Mouse (Mus musculus): ENCODE measurements at regions not wholly inside any gene's neighbourhood (a gene's known extent, or its start where the extent isn't known, plus 50 kb on each side); places are given as distances from the start of the nearest gene placed in this dataset.

DNA sequence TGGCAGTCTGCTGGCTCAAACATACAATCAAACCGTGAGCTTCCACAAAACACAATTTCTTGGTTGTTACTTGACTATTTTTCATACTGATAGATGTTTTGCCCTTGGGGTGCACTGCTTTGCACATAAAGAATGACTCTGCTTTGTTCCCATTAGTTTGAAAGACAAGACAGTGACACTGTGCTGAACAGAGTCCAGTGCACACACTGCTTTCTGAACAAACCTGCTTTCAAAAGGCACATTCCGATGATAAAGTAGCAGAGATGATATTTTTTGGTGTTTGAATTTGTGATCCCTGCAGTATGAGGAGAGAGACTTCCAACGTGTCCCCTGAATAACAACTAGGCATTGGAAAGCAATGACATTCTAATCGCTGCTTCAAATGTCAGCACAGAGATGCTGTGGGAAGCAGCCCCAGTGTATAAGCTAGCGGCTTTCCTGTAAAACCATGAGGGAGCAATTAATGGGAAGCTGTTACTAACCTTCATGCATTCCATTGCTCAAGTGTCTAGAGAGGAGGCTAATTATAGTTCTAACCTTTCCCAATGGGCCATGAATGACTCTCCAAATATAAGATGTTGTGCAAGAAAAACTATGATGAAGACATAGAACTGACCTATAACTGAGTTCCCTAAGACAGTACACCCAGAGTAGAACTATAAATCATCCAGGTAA, 673.5 kb upstream of the Map3k7 start:
- Histone ChIP-seq H3K36me3 (ENCODE audit: control insufficient read depth, insufficient read depth, low read length) (no peaks in the 10 kb centered on the region), H3K4me2 (replicated peaks; ENCODE audit: low read depth) (no peak overlapping the region), H3K4me1 (replicated peaks; ENCODE audit: control insufficient read depth, insufficient read depth) (no peaks in the 10 kb centered on the region), H3K4me3 (ENCODE audit: low read depth, low read length) (no peak overlapping the region), H3K9me3 (ENCODE audit: control insufficient read depth, low read length) (no peaks in the 10 kb centered on the region), H3K27me3 (ENCODE audit: control insufficient read depth, insufficient read depth, low read length) (no peaks in the 10 kb centered on the region), H3K27ac (replicated peaks) (no peak overlapping the region), H3K9ac (ENCODE audit: low read length) (no peak overlapping the region)
- TF ChIP-seq EP300 (optimal IDR thresholded peaks at IDR 0.05): no peak
- TF ChIP-seq CTCF (IDR thresholded peaks at IDR 0.05; ENCODE audit: low read depth): no peak
- WGBS: 59% methylated on average over 5 of the region's 5 CpGs
- no peak for DNase-seq (ENCODE audit: low spot score)
- no peak for ATAC-seq (ENCODE audit: low FRiP score, low TSS enrichment)

DNA sequence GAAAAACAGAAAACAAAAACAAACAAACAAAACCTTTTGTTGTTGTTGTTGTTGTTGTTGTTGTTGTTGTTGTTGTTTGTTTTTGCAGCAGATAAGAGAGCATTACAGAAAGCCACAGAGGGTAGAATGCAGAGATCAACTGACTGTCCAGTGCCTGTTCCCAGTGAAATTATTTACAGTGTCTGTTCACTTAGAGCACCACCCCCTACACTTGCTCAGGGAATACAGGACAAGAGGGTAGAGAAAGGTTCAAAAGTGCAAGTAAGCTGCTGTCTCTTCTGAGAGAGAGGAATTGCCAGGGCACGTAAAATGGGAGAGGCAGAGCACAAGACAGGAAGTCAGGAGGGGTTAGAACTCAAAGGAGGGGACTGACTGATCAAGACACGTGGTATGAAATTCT, 670.1 kb upstream of the Map3k7 start:
- ATAC-seq (ENCODE audit: low FRiP score, low TSS enrichment) (no peak), DNase-seq (ENCODE audit: low spot score) (no peak)
- WGBS: 34% methylated on average over 2 of the region's 2 CpGs
- no peak overlapping the region for H3K9ac ChIP-seq (ENCODE audit: low read length)
- H3K27ac ChIP-seq (replicated peaks): no peak overlapping the region
- H3K4me1 ChIP-seq (replicated peaks; ENCODE audit: control insufficient read depth, insufficient read depth): no peaks in the 10 kb centered on the region
- no peaks in the 10 kb centered on the region for H3K36me3 ChIP-seq (ENCODE audit: control insufficient read depth, insufficient read depth, low read length)
- H3K9me3 ChIP-seq (ENCODE audit: control insufficient read depth, low read length): no peaks in the 10 kb centered on the region
- H3K27me3 ChIP-seq (ENCODE audit: control insufficient read depth, insufficient read depth, low read length): no peaks in the 10 kb centered on the region
- TF ChIP-seq EP300 (optimal IDR thresholded peaks at IDR 0.05) (no peak), CTCF (IDR thresholded peaks at IDR 0.05; ENCODE audit: low read depth) (no peak)
- no peak overlapping the region for H3K4me2 ChIP-seq (replicated peaks; ENCODE audit: low read depth)
- no peak overlapping the region for H3K4me3 ChIP-seq (ENCODE audit: low read depth, low read length)

DNA sequence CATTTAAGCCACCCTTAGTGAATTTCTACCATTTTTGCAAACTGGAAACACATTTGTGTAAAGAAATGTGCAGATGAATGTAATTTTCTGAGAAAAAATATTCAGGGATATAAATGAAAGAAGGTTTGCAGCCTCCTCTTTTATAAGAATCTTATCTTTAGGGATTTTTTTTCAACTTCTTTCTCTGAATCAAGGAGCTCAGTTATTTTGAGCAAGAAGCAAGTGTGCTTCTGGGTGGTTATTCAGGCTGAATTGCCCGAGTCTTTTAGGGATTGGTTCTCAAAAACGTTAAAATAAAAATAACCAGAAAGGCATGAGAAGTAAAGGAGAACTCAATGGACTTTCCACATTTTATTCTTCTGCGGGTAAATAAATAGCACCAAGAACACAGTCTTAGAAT, 666.0 kb upstream of the Map3k7 start:
- no peak for TF ChIP-seq EP300 (optimal IDR thresholded peaks at IDR 0.05)
- TF ChIP-seq CTCF (IDR thresholded peaks at IDR 0.05; ENCODE audit: low read depth): no peak
- Histone ChIP-seq H3K4me3 (ENCODE audit: low read depth, low read length) (no peak overlapping the region), H3K9me3 (ENCODE audit: control insufficient read depth, low read length) (no peaks in the 10 kb centered on the region), H3K4me2 (replicated peaks; ENCODE audit: low read depth) (no peak overlapping the region), H3K36me3 (ENCODE audit: control insufficient read depth, insufficient read depth, low read length) (no peaks in the 10 kb centered on the region), H3K27ac (replicated peaks) (no peak overlapping the region), H3K27me3 (ENCODE audit: control insufficient read depth, insufficient read depth, low read length) (no peaks in the 10 kb centered on the region), H3K9ac (ENCODE audit: low read length) (no peak overlapping the region), H3K4me1 (replicated peaks; ENCODE audit: control insufficient read depth, insufficient read depth) (no peaks in the 10 kb centered on the region)
- DNase-seq (ENCODE audit: low spot score): no peak
- 78% methylated on average over 3 of the region's 3 CpGs for WGBS
- ATAC-seq (ENCODE audit: low FRiP score, low TSS enrichment): no peak

DNA sequence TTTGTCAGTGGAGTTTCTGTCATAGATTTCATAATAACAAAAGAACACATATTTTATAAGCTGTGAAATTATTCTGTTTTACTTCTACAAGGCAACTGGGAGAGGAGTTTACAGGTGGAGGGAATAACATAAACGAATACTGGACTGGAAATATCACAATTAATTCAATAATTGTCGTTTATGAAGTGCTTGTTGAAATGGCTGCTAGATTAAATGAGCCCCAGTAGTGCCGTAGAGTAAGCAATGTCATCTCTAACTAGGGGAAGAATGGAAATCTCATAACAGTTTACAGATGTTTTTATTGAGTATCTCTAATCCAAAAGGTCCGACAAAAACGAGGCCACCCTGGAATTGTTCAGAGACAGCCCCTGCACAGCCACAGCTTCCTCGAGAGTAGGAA, 644.6 kb upstream of the Map3k7 start:
- Histone ChIP-seq H3K4me3 (ENCODE audit: low read depth, low read length) (no peak overlapping the region), H3K4me1 (replicated peaks; ENCODE audit: control insufficient read depth, insufficient read depth) (no peaks in the 10 kb centered on the region), H3K27me3 (ENCODE audit: control insufficient read depth, insufficient read depth, low read length) (no peaks in the 10 kb centered on the region), H3K9ac (ENCODE audit: low read length) (no peak overlapping the region), H3K36me3 (ENCODE audit: control insufficient read depth, insufficient read depth, low read length) (no peaks in the 10 kb centered on the region), H3K27ac (replicated peaks) (no peak overlapping the region), H3K9me3 (ENCODE audit: control insufficient read depth, low read length) (no peaks in the 10 kb centered on the region), H3K4me2 (replicated peaks; ENCODE audit: low read depth) (no peak overlapping the region)
- TF ChIP-seq CTCF (IDR thresholded peaks at IDR 0.05; ENCODE audit: low read depth): no peak
- no peak for TF ChIP-seq EP300 (optimal IDR thresholded peaks at IDR 0.05)
- WGBS: 36% methylated on average over 6 of the region's 6 CpGs
- ATAC-seq (ENCODE audit: low FRiP score, low TSS enrichment) (no peak), DNase-seq (ENCODE audit: low spot score) (no peak)

DNA sequence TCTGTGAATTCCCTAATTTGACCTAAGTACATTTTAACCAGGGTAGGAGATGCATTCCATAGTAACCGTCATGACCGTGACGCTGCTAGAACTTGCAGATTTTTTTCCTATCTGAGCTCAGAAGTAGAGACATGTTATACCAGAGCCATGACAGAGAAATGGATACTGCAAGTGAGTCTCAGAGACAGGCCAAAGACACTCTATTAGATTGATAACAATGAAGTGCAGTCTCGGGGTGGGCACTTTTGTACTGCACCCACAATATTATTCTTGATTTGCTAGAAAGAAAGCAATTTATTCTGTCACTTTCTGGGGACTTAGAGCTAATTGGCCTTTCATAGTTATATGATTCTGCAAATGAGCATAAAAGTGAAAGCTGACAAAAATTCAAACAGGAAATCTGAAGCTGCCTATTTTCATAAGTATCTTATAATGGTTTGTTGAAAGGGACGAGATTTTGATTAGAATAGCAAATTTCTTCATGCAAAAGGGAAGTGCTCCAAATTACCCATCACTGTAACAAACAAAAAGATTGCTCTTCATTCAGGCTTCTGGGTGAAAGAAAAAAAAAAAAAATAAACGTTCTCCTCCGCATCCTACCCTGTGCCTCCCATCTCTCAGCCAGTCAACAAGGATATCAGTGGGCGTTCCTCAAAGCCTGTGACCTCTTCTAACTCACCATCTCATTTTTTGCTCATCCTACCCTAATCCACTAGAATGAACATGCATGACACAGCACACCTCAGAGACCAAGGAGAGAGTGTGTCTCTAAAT, 643.0 kb upstream of the Map3k7 start:
- H3K36me3 ChIP-seq (ENCODE audit: control insufficient read depth, insufficient read depth, low read length): no peaks in the 10 kb centered on the region
- H3K4me1 ChIP-seq (replicated peaks; ENCODE audit: control insufficient read depth, insufficient read depth): no peaks in the 10 kb centered on the region

DNA sequence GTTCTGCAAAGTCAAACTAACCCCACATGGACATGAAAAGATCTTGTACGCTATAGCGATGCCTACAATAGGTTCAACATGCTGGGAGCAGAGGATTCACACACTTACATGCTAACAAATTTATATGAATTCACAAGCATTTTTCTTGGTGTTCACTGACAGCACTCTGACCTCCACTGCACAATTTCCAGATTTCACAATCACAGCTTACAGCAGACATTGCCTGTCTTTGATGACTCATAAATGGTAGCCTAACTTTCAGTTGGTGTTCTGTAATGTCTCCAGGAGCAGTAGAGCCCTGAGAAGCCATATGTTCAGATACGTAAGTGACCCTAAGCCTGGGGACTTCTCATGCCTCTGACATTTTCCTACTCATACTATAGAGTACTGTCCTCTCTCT, 640.1 kb upstream of the Map3k7 start:
- ATAC-seq (ENCODE audit: low FRiP score, low TSS enrichment): no peak
- WGBS: 94% methylated on average over 3 of the region's 3 CpGs
- no peaks in the 10 kb centered on the region for H3K27me3 ChIP-seq (ENCODE audit: control insufficient read depth, insufficient read depth, low read length)

More for the DNA sequence above, 643.0 kb upstream of the Map3k7 start:
- Histone ChIP-seq H3K9me3 (ENCODE audit: control insufficient read depth, low read length) (no peaks in the 10 kb centered on the region), H3K4me2 (replicated peaks; ENCODE audit: low read depth) (no peak overlapping the region), H3K4me3 (ENCODE audit: low read depth, low read length) (no peak overlapping the region), H3K27me3 (ENCODE audit: control insufficient read depth, insufficient read depth, low read length) (no peaks in the 10 kb centered on the region), H3K9ac (ENCODE audit: low read length) (no peak overlapping the region), H3K27ac (replicated peaks) (no peak overlapping the region)
- ATAC-seq (ENCODE audit: low FRiP score, low TSS enrichment): no peak
- TF ChIP-seq CTCF (IDR thresholded peaks at IDR 0.05; ENCODE audit: low read depth) (no peak), EP300 (optimal IDR thresholded peaks at IDR 0.05) (no peak)
- DNase-seq (ENCODE audit: low spot score): no peak
- 68% methylated on average over 8 of the region's 8 CpGs for WGBS

More for the DNA sequence above, 640.1 kb upstream of the Map3k7 start:
- no peak for TF ChIP-seq EP300 (optimal IDR thresholded peaks at IDR 0.05)
- no peak for TF ChIP-seq CTCF (IDR thresholded peaks at IDR 0.05; ENCODE audit: low read depth)
- Histone ChIP-seq H3K4me3 (ENCODE audit: low read depth, low read length) (no peak overlapping the region), H3K36me3 (ENCODE audit: control insufficient read depth, insufficient read depth, low read length) (no peaks in the 10 kb centered on the region), H3K4me2 (replicated peaks; ENCODE audit: low read depth) (no peak overlapping the region), H3K9ac (ENCODE audit: low read length) (no peak overlapping the region), H3K4me1 (replicated peaks; ENCODE audit: control insufficient read depth, insufficient read depth) (no peaks in the 10 kb centered on the region), H3K27ac (replicated peaks) (no peak overlapping the region), H3K9me3 (ENCODE audit: control insufficient read depth, low read length) (no peaks in the 10 kb centered on the region)
- DNase-seq (ENCODE audit: low spot score): no peak
